Mouse (Mus musculus): ENCODE measurements around the gene Sytl3.
"Not testable (repeated sequence)": the region's sequence is repeated elsewhere in the genome, so short reads cannot be mapped to it uniquely, and the experiment has no call there.

Gene Sytl3

GRCm38 (mm10) chr17:6691596-6691995 lies 32.7 kb downstream of the Sytl3 start:
- peak; percentile 92 to 96 for DNase-seq (ENCODE audit: low spot score in 2 of 2)

GRCm38 (mm10) chr17:6695712-6696111 lies 36.8 kb downstream of the Sytl3 start:
- not testable (repeated sequence) for DNase-seq (ENCODE audit: low spot score in 2 of 2)

- not testable (repeated sequence) for DNase-seq (ENCODE audit: low spot score in 2 of 2)
Measured at GRCm38 (mm10) chr17:6696521-6696920, 37.6 kb downstream of the Sytl3 start.

GRCm38 (mm10) chr17:6697224-6697775 lies 38.4 kb downstream of the Sytl3 start:
- peak; percentile 42 to 78 for DNase-seq (ENCODE audit: low spot score in 2 of 2)

- not testable (repeated sequence) for DNase-seq (ENCODE audit: low spot score in 2 of 2)
Measured at GRCm38 (mm10) chr17:6699502-6699901, 40.6 kb downstream of the Sytl3 start.

- DNase-seq (ENCODE audit: low spot score in 2 of 2) = not testable (repeated sequence)
Measured at GRCm38 (mm10) chr17:6700077-6700476, 41.2 kb downstream of the Sytl3 start.

- DNase-seq (ENCODE audit: low spot score in 2 of 2) = not testable (repeated sequence)
Measured at GRCm38 (mm10) chr17:6702625-6703221, 43.8 kb downstream of the Sytl3 start.

- not testable (repeated sequence) for DNase-seq (ENCODE audit: low spot score in 2 of 2)
Measured at GRCm38 (mm10) chr17:6703381-6704270, 44.7 kb downstream of the Sytl3 start.

GRCm38 (mm10) chr17:6706448-6706847 lies 47.6 kb downstream of the Sytl3 start:
- DNase-seq (ENCODE audit: low spot score in 2 of 2) = not testable (repeated sequence)

- not testable (repeated sequence) for DNase-seq (ENCODE audit: low spot score in 2 of 2)
Measured at GRCm38 (mm10) chr17:6707422-6707821, 48.5 kb downstream of the Sytl3 start.

GRCm38 (mm10) chr17:6708194-6708593 lies 49.3 kb downstream of the Sytl3 start:
- not testable (repeated sequence) for DNase-seq (ENCODE audit: low spot score in 2 of 2)

GRCm38 (mm10) chr17:6713483-6713882 lies 54.6 kb downstream of the Sytl3 start:
- not testable (repeated sequence) for DNase-seq (ENCODE audit: low spot score in 2 of 2)

- not testable (repeated sequence) for DNase-seq (ENCODE audit: low spot score in 2 of 2)
Measured at GRCm38 (mm10) chr17:6713944-6714343, 55.1 kb downstream of the Sytl3 start.

- no peak for DNase-seq (ENCODE audit: low spot score in 2 of 2)
Measured at GRCm38 (mm10) chr17:6727996-6728610, 69.2 kb downstream of the Sytl3 start.

GRCm38 (mm10) chr17:6729244-6729742 lies 70.4 kb downstream of the Sytl3 start:
- DNase-seq (ENCODE audit: low spot score in 2 of 2) = no peak

- no peak for DNase-seq (ENCODE audit: low spot score in 2 of 2)
Measured at GRCm38 (mm10) chr17:6731132-6731531, 72.2 kb downstream of the Sytl3 start.

- DNase-seq (ENCODE audit: low spot score in 2 of 2) = no peak
Measured at GRCm38 (mm10) chr17:6731634-6732033, 72.7 kb downstream of the Sytl3 start.

- no peak for DNase-seq (ENCODE audit: low spot score in 2 of 2)
Measured at GRCm38 (mm10) chr17:6732665-6733064, 73.8 kb downstream of the Sytl3 start.

- DNase-seq (ENCODE audit: low spot score in 2 of 2) = no peak
Measured at GRCm38 (mm10) chr17:6733322-6733875, 74.5 kb downstream of the Sytl3 start.

GRCm38 (mm10) chr17:6734746-6735441 lies 76.0 kb downstream of the Sytl3 start:
- no peak for DNase-seq (ENCODE audit: low spot score in 2 of 2)

Measured in frontal cortex, postnatal 36 days (tissue).